Mouse (Mus musculus) lung, postnatal 4 days (tissue): ENCODE results near the gene Phf14.

ENCODE experiments used
- DNase-seq, 2 experiments: peaks; one replicate each; pipeline ENCODE4 v3.0.0; 2021

Gene Phf14

GRCm38 (mm10) chr6:12021480-12021879, 113.9 kb downstream of the Phf14 start:
- DNase-seq = no peak

GRCm38 (mm10) chr6:12023395-12023794, 115.8 kb downstream of the Phf14 start:
- no peak for DNase-seq

- DNase-seq = no peak
Observed at GRCm38 (mm10) chr6:12026804-12027537, 119.4 kb downstream of the Phf14 start.

- no peak for DNase-seq
Observed at GRCm38 (mm10) chr6:12034561-12034960, 127.0 kb downstream of the Phf14 start.

GRCm38 (mm10) chr6:12038268-12038667, 130.7 kb downstream of the Phf14 start:
- no peak for DNase-seq

- DNase-seq = no peak
Observed at GRCm38 (mm10) chr6:12052884-12053283, 145.3 kb downstream of the Phf14 start.

GRCm38 (mm10) chr6:12054149-12054548, 146.5 kb downstream of the Phf14 start:
- peak; percentile 31 for DNase-seq

GRCm38 (mm10) chr6:12058717-12059116, 151.1 kb downstream of the Phf14 start:
- no peak for DNase-seq

GRCm38 (mm10) chr6:12059971-12060370, 152.4 kb downstream of the Phf14 start:
- no peak for DNase-seq

GRCm38 (mm10) chr6:12060452-12061140, 153.0 kb downstream of the Phf14 start:
- no peak for DNase-seq

- no peak for DNase-seq
Observed at GRCm38 (mm10) chr6:12067956-12068355, 160.3 kb downstream of the Phf14 start.

- DNase-seq = no peak
Observed at GRCm38 (mm10) chr6:12069357-12069756, 161.7 kb downstream of the Phf14 start.

GRCm38 (mm10) chr6:12074599-12074998, 167.0 kb downstream of the Phf14 start:
- DNase-seq = no peak

GRCm38 (mm10) chr6:12077338-12077737, 169.7 kb downstream of the Phf14 start:
- DNase-seq = no peak

GRCm38 (mm10) chr6:12077880-12078618, 170.4 kb downstream of the Phf14 start:
- no peak for DNase-seq

GRCm38 (mm10) chr6:12079260-12079659, 171.7 kb downstream of the Phf14 start:
- no peak for DNase-seq

- no peak for DNase-seq
Observed at GRCm38 (mm10) chr6:12080423-12080822, 172.8 kb downstream of the Phf14 start.

- no peak for DNase-seq
Observed at GRCm38 (mm10) chr6:12081722-12082121, 174.1 kb downstream of the Phf14 start.

- no peak for DNase-seq
Observed at GRCm38 (mm10) chr6:12082125-12082524, 174.5 kb downstream of the Phf14 start.

- DNase-seq = no peak
Observed at GRCm38 (mm10) chr6:12082531-12083216, 175.1 kb downstream of the Phf14 start.

- DNase-seq = no peak
Observed at GRCm38 (mm10) chr6:12084721-12085120, 177.1 kb downstream of the Phf14 start.

GRCm38 (mm10) chr6:12089439-12089992, 181.9 kb downstream of the Phf14 start:
- DNase-seq = no peak

GRCm38 (mm10) chr6:12095716-12096115, 188.1 kb downstream of the Phf14 start:
- DNase-seq = no peak
